Mouse (Mus musculus) hindbrain, embryonic 14.5 days (tissue): ENCODE data around the gene Osbpl9. TPM values are rescaled to one million over a fixed set of nuclear protein-coding genes. Genes with fewer than 3 reads are reported as not detected.

Experiments
- ATAC-seq: fragments of 200-750 bp; cut with Nextera tagmentation; 2 replicates; pipeline ENCODE4 v1.8.0; 2017; ENCODE audit warnings: moderate number of reproducible peaks, mild to moderate bottlenecking, moderate TSS enrichment, moderate library complexity; ENCODE audit not compliant: low FRiP score
- DNase-seq: peaks from one replicate; pipeline ENCODE4 v3.0.0-alpha.2; 2015; ENCODE audit warnings: low spot score
- H3K27ac ChIP-seq: fragments of 300-500 bp; sonication (generic); 2 replicates; pipeline ENCODE4 v1.5.1; 2014; ENCODE audit warnings: mild to moderate bottlenecking, moderate library complexity
- H3K27me3 ChIP-seq: fragments of 300-500 bp; sonication (generic); 2 replicates; pipeline ENCODE4 v1.6.1; 2014; ENCODE audit warnings: mild to moderate bottlenecking, low read length, mixed read lengths; ENCODE audit not compliant: control insufficient read depth, insufficient read depth
- H3K36me3 ChIP-seq: fragments of 300-500 bp; sonication (generic); replicated peaks from 2 replicates; pipeline ENCODE4 v1.6.1; 2014; ENCODE audit not compliant: control insufficient read depth, insufficient read depth
- H3K4me1 ChIP-seq: fragments of 300-500 bp; sonication (generic); replicated peaks from 2 replicates; pipeline ENCODE4 v1.6.1; 2014; ENCODE audit warnings: antibody characterized with exemption, low read length, mixed read lengths; ENCODE audit not compliant: control insufficient read depth, insufficient read depth
- H3K4me2 ChIP-seq: fragments of 300-500 bp; sonication (generic); replicated peaks from 2 replicates; pipeline ENCODE4 v1.6.1; 2014; ENCODE audit warnings: mild to moderate bottlenecking, moderate library complexity
- H3K4me3 ChIP-seq: fragments of 300-500 bp; sonication (generic); replicated peaks from 2 replicates; pipeline ENCODE4 v1.5.1; 2014; ENCODE audit warnings: mild to moderate bottlenecking, low read length
- H3K9ac ChIP-seq: fragments of 300-500 bp; sonication (generic); 2 replicates; pipeline ENCODE4 v1.6.1; 2014
- H3K9me3 ChIP-seq: fragments of 300-500 bp; sonication (generic); 2 replicates; pipeline ENCODE4 v1.6.1; 2016; ENCODE audit warnings: low read length; ENCODE audit not compliant: control insufficient read depth
- WGBS: fragments of 180-500 bp; shearing (Covaris S2); extraction: QIAGEN DNeasy Blood & Tissue Kit; methylation state at CpG from one replicate; pipeline ENCODE4 v1.1.7; 2014; 5-methylcytosine and 5-hydroxymethylcytosine counted together
- polyA plus RNA-seq: library from polyadenylated mRNA; unstranded; fragments of >200 nt; fragmentation: Nextera tagmentation; extraction: Ambion mirVana; gene quantifications from 2 replicates; pipeline ENCODE4 v1.2.1, GENCODE M21; 2014

Osbpl9 gene
- polyA plus RNA-seq, 1 experiment from 2014 or later: 79.8 TPM

- DNase-seq: no peak
- Histone ChIP-seq H3K36me3 (no peaks in the 10 kb centered on the region), H3K9ac (no peak overlapping the region), H3K4me2 (no peak overlapping the region), H3K9me3 (no peaks in the 10 kb centered on the region), H3K4me1 (peaks cover 10% of the 10 kb centered on the region), H3K27me3 (no peaks in the 10 kb centered on the region), H3K4me3 (no peak overlapping the region), H3K27ac (no peak overlapping the region)
- WGBS: 88% methylated on average over 2 of the region's 2 CpGs
- no peak for ATAC-seq
Measured at GRCm38 (mm10) chr4:109149411-109149810, 52.7 kb downstream of the Osbpl9 start.

GRCm38 (mm10) chr4:109147278-109148038 lies 54.6 kb downstream of the Osbpl9 start:
- H3K36me3 ChIP-seq: no peaks in the 10 kb centered on the region
- H3K27ac ChIP-seq: 0 out of 2 replicates have a peak overlapping the region, but pooled peaks have one; percentile 6
- DNase-seq: peak; percentile 78
- no peaks in the 10 kb centered on the region for H3K4me1 ChIP-seq
- no peak overlapping the region for H3K4me2 ChIP-seq
- no peaks in the 10 kb centered on the region for H3K27me3 ChIP-seq
- H3K9me3 ChIP-seq: no peaks in the 10 kb centered on the region
- no peak for ATAC-seq
- no peak overlapping the region for H3K9ac ChIP-seq
- H3K4me3 ChIP-seq: no peak overlapping the region
- WGBS: 59% methylated on average over 11 of the region's 11 CpGs

DNA sequence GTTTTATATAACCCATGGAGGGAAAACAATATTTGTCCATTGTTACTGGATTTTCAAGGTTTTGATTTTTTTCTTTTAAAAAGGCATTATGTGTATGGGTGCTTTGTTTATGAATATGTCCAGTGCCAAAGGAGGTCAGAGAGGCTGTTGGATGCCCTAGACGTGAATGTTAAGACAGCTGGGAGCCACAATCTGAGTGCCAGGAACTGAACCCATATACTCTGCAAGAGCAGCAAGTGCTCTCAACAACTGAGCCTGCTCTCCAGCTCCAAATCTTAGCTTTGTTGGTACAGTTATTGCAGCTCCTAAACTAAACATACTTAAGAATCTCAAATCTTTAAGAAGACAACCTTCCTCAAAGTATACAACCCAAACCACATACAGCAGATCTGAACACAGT lies 59.0 kb downstream of the Osbpl9 start:
- 65% methylated on average over 1 of the region's 1 CpGs for WGBS
- DNase-seq: no peak
- no peaks in the 10 kb centered on the region for H3K4me1 ChIP-seq
- H3K4me2 ChIP-seq: no peak overlapping the region
- H3K4me3 ChIP-seq: no peak overlapping the region
- no peak for ATAC-seq
- no peaks in the 10 kb centered on the region for H3K36me3 ChIP-seq
- H3K9me3 ChIP-seq: no peaks in the 10 kb centered on the region
- H3K27ac ChIP-seq: no peak overlapping the region
- no peaks in the 10 kb centered on the region for H3K27me3 ChIP-seq
- H3K9ac ChIP-seq: no peak overlapping the region

GRCm38 (mm10) chr4:109138551-109138950 lies 63.5 kb downstream of the Osbpl9 start:
- H3K4me2 ChIP-seq: no peak overlapping the region
- 55% methylated on average over 4 of the region's 4 CpGs for WGBS
- no peaks in the 10 kb centered on the region for H3K4me1 ChIP-seq
- no peaks in the 10 kb centered on the region for H3K36me3 ChIP-seq
- H3K9ac ChIP-seq: no peak overlapping the region
- no peaks in the 10 kb centered on the region for H3K9me3 ChIP-seq
- ATAC-seq (no peak), DNase-seq (no peak)
- H3K27ac ChIP-seq: no peak overlapping the region
- no peak overlapping the region for H3K4me3 ChIP-seq
- H3K27me3 ChIP-seq: no peaks in the 10 kb centered on the region

DNA sequence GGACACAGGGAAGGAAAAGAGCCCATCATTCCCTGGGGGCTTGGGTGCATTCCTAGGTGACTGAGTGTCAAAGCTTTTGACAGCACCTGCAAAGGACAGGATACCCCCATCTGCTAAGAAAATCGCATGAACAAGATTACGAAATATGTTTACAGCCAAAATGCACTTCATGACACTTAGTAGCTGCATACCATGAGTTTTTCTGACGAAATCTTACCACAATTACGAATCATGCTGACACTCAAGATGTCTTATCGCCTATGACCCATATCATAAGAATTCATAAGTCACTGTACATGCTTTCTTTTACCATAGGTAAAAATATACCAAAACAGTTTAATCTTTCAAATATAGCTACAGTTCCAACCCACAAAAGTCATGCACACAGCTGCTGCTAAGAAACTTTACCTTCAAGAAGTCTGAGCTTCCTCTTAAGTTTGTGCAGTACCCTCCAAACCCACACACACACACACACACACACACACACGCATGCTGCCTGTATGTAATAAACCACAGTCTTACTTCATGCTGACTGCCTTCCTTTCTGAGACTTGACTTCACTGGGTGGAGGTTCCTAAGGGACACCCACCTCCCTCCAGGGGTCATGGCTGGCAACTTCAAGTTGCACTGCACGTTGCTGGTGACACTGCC lies 65.5 kb downstream of the Osbpl9 start:
- no peaks in the 10 kb centered on the region for H3K4me1 ChIP-seq
- peaks cover 14% of the 10 kb centered on the region; the same call in 1 of the 2 replicates for H3K36me3 ChIP-seq
- H3K4me2 ChIP-seq: no peak overlapping the region
- 90% methylated on average over 7 of the region's 7 CpGs for WGBS
- H3K27ac ChIP-seq: no peak overlapping the region
- H3K4me3 ChIP-seq: no peak overlapping the region
- ATAC-seq: no peak
- H3K9ac ChIP-seq: no peak overlapping the region
- no peaks in the 10 kb centered on the region for H3K9me3 ChIP-seq
- no peak for DNase-seq
- no peaks in the 10 kb centered on the region for H3K27me3 ChIP-seq

GRCm38 (mm10) chr4:109134955-109135354 lies 67.1 kb downstream of the Osbpl9 start:
- no peaks in the 10 kb centered on the region for H3K4me1 ChIP-seq
- no peak overlapping the region for H3K4me3 ChIP-seq
- no peaks in the 10 kb centered on the region for H3K27me3 ChIP-seq
- peaks cover 16% of the 10 kb centered on the region; the same call in 1 of the 2 replicates for H3K36me3 ChIP-seq
- DNase-seq: no peak
- WGBS: 91% methylated on average over 3 of the region's 3 CpGs
- ATAC-seq: no peak
- H3K4me2 ChIP-seq: no peak overlapping the region
- H3K9me3 ChIP-seq: no peaks in the 10 kb centered on the region
- H3K9ac ChIP-seq: no peak overlapping the region
- no peak overlapping the region for H3K27ac ChIP-seq

DNA sequence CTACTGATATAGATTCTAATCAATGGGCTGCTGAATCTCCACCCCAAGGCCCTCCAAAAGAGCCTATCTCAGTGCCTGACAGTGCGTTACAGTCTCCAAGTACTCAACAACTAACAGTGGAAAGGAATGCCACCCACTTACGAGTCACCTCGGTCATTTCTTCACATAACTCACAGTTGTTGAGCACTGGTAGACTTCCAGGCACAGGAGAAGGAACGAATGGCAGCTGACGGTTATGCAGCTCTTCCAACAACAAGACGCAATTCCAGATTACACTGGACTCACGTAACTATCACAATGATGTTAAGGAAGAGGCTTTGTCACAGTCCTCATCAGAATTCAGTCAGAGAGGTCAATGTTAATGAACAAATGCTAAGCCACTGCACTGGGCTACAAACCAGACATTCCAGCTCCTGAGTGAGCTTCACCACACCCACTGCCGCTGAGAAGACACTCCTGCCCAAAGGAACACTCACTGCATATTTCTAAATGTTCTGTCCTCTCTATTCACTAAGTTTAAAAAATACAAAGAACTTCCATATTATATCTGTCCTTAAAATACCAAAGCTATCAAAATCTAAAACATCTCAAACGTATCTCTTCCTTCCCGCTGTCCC lies 70.7 kb downstream of the Osbpl9 start:
- ATAC-seq (no peak), DNase-seq (no peak)
- Histone ChIP-seq H3K4me2 (no peak overlapping the region), H3K27me3 (no peaks in the 10 kb centered on the region), H3K27ac (no peak overlapping the region), H3K4me3 (no peak overlapping the region), H3K9me3 (no peaks in the 10 kb centered on the region), H3K36me3 (peaks cover 23% of the 10 kb centered on the region; the same call in 1 of the 2 replicates), H3K4me1 (no peaks in the 10 kb centered on the region; the same call in 1 of the 2 replicates), H3K9ac (no peak overlapping the region)
- WGBS: 96% methylated on average over 10 of the region's 10 CpGs

GRCm38 (mm10) chr4:109128971-109129370 lies 73.1 kb downstream of the Osbpl9 start:
- Histone ChIP-seq H3K4me2 (no peak overlapping the region), H3K9me3 (no peaks in the 10 kb centered on the region), H3K9ac (no peak overlapping the region), H3K36me3 (peaks cover 23% of the 10 kb centered on the region; the same call in 1 of the 2 replicates), H3K27ac (no peak overlapping the region), H3K4me3 (no peak overlapping the region), H3K27me3 (no peaks in the 10 kb centered on the region), H3K4me1 (no peaks in the 10 kb centered on the region; the same call in 1 of the 2 replicates)
- ATAC-seq (no peak; the same call in 1 of the 2 replicates), DNase-seq (no peak)

- no peak overlapping the region for H3K9ac ChIP-seq
- 83% methylated on average over 9 of the region's 9 CpGs for WGBS
- ATAC-seq (no peak), DNase-seq (no peak)
- H3K4me2 ChIP-seq: no peak overlapping the region
- no peak overlapping the region for H3K4me3 ChIP-seq
- no peak overlapping the region for H3K27ac ChIP-seq
- no peaks in the 10 kb centered on the region; the same call in 1 of the 2 replicates for H3K4me1 ChIP-seq
- H3K27me3 ChIP-seq: no peaks in the 10 kb centered on the region
- H3K36me3 ChIP-seq: peaks cover 22% of the 10 kb centered on the region; the same call in 1 of the 2 replicates
- H3K9me3 ChIP-seq: no peaks in the 10 kb centered on the region
Measured at GRCm38 (mm10) chr4:109128017-109128416, 74.1 kb downstream of the Osbpl9 start.
